Mouse (Mus musculus): ENCODE measurements around the gene Gm14295. TPM values are rescaled to one million over a fixed set of nuclear protein-coding genes. Genes with fewer than 3 reads are reported as not detected.
"Not testable (repeated sequence)": the region's sequence is repeated elsewhere in the genome, so short reads cannot be mapped to it uniquely, and the experiment has no call there.

The Gm14295 gene
- 10 to 100 TPM in 1 of 2 experiments, 1 to 10 TPM in 1; 7.4 to 15.9 TPM for total RNA-seq (2021)
- long read RNA-seq, experiment 1, partial matches to known transcripts, result 0 of 3 reads
- long read RNA-seq, experiment 1, other reads (novel, unspliced or antisense), result 1 of 3 reads
- long read RNA-seq, experiment 2, partial matches to known transcripts, result 0 of 6 reads
- long read RNA-seq, experiment 2, other reads (novel, unspliced or antisense), result 3 of 6 reads

GRCm38 (mm10) chr2:176798312-176798711, at the start of gene Gm14295:
Gene Gm14295 (plus strand): TSS chr2:176798612.
- not testable (repeated sequence) for DNase-seq

- not testable (repeated sequence) for DNase-seq
Observed at GRCm38 (mm10) chr2:176798785-176799184, 373 bp downstream of the Gm14295 start.

DNA sequence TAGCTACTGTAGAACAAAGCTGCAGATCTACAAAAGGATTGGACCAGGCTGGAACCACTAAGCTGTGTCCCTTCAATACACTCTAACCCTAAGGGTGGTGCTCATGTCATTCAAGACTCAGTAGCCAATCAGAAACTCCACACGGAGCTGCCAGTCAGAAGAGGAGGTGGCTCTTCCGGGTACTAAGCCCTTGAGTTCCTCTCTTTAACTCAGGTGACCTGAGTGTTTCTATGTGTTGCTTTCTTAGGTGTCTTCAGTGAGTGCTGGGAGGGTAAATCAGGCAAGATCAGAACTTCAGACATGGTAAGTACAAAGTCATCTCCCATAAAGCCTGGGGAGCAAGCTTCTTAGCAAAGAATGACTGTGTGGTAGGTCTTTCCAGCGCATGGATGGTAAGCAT, 32.4 kb downstream of the Gm14295 start, which contains the start of gene Gm14408:
Gene Gm14408 (plus strand): TSS at position 301 of the 400 bp plus-strand sequence.
- DNase-seq, result not testable (repeated sequence)

Other genes starting within 250 kb of the Gm14295 start
- gene Gm14308, start 162.3 kb upstream of the Gm14295 start, total RNA-seq (2021), result 1 to 10 TPM; 1.7 to 3.2 TPM
- gene Zfp973, start 128.1 kb upstream of the Gm14295 start, total RNA-seq (2021), result 10 to 100 TPM in 1 of 2 experiments, 1 to 10 TPM in 1; 8.6 to 12.0 TPM
- gene Gm14305, start 90.3 kb upstream of the Gm14295 start, total RNA-seq (2021), result 10 to 100 TPM in 1 of 2 experiments, 1 to 10 TPM in 1; 9.2 to 11.4 TPM
- gene Gm14408, start 32.5 kb downstream of the Gm14295 start, total RNA-seq (2021), result not detected
- 1 to 10 TPM; 4.9 to 9.3 TPM for gene Gm14296, start 129.2 kb downstream of the Gm14295 start, total RNA-seq (2021)
- 10 to 100 TPM; 29.5 to 32.9 TPM for gene Gm14419, start 202.3 kb downstream of the Gm14295 start, total RNA-seq (2021)